Mouse (Mus musculus): ENCODE data around the gene Sptssb. TPM values are rescaled to one million over a fixed set of nuclear protein-coding genes. Genes with fewer than 3 reads are reported as not detected.

Gene Sptssb
- total RNA-seq, 4 experiments from 2014 or later = not detected

- no peak for DNase-seq (ENCODE audit: low spot score)
These were observed 20.3 kb downstream of the Sptssb start for GRCm38 (mm10) chr3:69839485-69839884.

- DNase-seq (ENCODE audit: low spot score) = no peak
These were observed 30.2 kb downstream of the Sptssb start for GRCm38 (mm10) chr3:69829532-69829931.

DNA sequence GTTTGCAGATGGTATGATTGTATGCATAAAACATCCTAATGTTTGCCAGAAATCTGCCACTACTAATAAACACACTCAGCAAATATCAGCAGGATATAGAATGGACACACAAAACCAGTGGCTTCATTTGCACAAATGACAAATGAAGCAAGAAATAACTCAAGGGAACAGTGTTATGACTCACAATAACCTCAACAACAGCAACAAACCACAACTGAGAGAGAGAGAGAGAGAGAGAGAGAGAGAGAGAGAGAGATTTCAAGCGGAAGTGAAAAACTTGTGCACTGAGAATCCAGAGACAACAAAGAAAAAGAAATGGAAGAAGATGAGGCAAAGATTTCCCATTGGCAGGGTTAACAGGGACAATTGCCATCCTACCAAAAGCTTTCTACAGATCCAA is 35.2 kb downstream of the Sptssb start:
- no peak for DNase-seq (ENCODE audit: low spot score)

DNA sequence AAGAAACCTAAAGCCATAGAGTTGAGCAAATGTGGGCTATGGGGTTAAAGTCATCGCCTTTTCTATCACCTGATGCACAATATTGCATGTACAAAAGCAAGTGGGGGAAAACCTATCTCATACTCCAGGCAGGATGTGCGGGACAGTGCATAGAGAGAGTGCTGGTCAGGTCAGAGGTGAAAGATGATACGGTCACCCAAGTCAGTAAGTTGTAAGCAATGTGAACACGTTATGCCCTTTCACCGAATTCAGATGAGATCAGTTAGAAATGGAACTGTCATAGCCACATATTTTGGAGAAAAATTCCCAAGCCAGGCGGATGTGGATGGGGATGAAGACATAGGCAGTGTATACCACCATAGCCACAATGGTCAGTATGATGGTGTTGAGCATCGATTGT is 39.1 kb downstream of the Sptssb start:
- DNase-seq (ENCODE audit: low spot score) = no peak

- no peak for DNase-seq (ENCODE audit: low spot score)
These were observed 39.9 kb downstream of the Sptssb start for GRCm38 (mm10) chr3:69819851-69820200.

DNA sequence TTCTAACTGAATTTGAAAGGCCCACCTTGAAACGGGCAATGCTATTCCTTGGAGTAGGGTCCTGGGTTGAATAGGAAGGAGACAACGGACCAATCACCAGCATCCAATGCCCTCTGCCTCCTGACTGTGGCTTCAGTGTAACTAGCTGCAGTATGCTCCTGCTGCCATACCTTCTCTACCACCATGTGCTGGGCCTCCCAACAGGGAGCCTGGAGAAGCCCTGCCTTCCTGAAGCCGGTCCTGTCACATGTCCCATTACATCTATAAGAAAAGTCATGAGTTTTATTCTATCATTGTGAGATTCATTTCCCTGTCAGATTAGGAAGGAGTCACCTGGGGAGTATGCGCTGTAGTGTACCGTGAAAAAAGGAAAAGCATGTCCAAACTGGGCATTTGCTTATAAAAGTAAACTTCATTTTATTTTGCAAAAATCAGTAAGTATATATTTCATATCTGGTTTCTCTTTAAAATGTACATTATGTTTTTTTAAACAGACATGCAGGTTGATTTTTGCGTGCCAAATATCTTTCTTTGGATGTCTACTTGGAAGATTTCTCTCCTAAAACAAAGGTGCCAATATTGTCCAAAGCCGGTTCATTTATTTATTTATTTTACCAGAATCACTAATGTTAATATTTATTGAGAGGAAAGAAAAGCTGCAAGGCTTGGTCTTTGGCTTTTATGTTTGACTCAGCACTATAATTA is 40.4 kb downstream of the Sptssb start:
- no peak for DNase-seq (ENCODE audit: low spot score)

DNA sequence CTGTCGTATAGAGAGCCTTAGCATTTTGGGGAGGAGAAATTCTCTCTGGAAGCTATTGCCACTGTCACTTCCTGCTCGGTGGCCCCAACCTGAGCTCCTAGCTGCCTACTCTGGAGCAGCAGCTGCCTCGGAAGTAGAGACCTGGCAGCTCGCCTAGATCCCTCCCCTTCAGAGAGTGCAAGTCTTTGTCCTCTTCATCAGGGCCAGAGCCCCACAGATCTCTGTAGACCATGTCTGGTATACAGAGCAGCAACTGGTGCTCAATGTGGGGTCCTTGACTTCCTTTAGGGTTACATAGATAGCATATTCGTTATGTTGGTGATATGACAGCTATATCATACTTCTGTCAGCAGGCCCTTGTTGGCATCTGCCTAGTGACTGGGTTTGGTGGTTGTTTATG is 41.3 kb downstream of the Sptssb start:
- no peak for DNase-seq (ENCODE audit: low spot score)

DNA sequence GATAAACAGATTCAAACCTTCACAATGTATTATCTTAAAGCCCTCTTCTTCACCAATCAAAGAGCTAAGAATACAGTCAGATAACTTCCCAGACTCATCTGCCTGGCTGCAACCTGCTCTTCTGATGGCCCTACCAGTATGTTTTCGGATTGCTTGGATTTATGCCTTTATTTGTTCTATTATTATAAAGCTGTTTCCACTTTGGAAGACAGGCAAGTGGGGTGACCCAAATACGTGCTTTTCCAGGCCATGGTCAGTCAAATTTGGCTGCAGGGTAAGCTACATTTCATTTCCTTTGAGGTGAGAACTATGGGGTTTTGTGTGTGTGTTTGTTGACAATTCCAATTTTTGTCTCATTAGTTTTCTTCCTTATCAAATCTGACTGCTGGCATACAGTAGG is 43.2 kb downstream of the Sptssb start:
- no peak for DNase-seq (ENCODE audit: low spot score)

DNA sequence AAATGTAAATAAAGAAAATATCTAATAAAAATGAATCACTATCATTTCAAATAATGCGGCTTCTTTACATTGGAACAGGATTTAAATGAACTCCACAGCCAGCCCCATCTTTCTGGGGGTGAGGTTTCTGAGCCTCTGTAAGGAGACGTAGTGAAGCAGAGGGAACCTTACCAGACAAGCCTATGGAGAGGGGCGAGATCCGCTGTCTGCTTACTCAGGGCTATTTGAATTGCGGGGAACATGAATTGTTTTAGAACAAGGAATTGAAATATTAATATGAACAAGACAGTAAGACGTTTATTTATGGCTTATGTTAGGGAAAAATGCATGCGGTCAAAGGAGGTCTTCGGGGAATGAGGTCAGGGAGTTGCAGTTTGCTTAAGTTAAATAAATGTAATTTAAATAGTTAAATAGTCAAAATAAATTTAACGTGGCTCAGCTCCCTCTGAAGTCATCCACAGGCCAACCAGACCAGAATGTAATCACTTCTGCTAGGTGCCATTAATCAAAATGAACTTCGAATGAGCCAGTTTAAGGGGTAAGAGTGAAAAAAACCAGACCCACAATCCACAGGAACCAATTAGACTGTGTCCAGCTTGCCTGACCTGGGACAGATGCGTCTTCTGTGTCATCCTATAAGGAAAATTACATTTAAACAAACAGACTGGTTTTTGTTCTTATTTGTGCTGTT is 46.6 kb downstream of the Sptssb start:
- DNase-seq (ENCODE audit: low spot score) = no peak

GRCm38 (mm10) chr3:69812442-69812841 is 47.3 kb downstream of the Sptssb start:
- no peak for DNase-seq (ENCODE audit: low spot score)

GRCm38 (mm10) chr3:69808479-69808878 is 51.3 kb downstream of the Sptssb start:
- no peak for DNase-seq (ENCODE audit: low spot score)

GRCm38 (mm10) chr3:69803137-69803536 is 56.6 kb downstream of the Sptssb start:
- no peak for DNase-seq (ENCODE audit: low spot score)

DNA sequence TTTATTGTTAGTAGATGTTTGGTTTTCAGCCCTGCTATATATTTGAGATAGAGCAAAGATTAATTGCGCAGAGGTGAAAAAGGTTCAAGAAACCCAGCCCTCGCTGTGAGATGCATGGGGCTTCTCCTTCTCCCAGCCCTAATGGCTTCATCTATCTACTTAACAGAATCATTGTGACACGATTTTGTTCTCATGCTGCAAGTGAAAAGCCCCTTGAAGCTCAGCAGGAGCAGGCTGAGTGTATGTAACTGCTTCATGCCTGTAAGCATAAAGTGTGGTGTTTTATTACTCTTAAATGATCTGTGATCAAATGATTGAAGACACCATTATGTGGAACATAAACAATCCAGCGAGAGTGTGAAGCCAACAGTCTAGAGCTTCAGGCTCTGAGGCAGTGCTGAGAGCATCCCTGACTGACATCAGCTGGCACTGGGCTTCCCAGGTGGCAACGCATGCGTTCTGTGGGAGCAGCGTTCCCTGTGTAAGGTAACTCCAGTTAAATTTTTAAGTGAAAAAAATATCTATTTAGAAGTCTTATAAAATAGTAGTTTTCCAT is 58.8 kb downstream of the Sptssb start:
- DNase-seq (ENCODE audit: low spot score) = no peak

- no peak for DNase-seq (ENCODE audit: low spot score)
These were observed 60.6 kb downstream of the Sptssb start for GRCm38 (mm10) chr3:69799096-69799495.

- no peak for DNase-seq (ENCODE audit: low spot score)
These were observed 61.8 kb downstream of the Sptssb start for GRCm38 (mm10) chr3:69797969-69798368.

GRCm38 (mm10) chr3:69797533-69797932 is 62.2 kb downstream of the Sptssb start:
- no peak for DNase-seq (ENCODE audit: low spot score)

DNA sequence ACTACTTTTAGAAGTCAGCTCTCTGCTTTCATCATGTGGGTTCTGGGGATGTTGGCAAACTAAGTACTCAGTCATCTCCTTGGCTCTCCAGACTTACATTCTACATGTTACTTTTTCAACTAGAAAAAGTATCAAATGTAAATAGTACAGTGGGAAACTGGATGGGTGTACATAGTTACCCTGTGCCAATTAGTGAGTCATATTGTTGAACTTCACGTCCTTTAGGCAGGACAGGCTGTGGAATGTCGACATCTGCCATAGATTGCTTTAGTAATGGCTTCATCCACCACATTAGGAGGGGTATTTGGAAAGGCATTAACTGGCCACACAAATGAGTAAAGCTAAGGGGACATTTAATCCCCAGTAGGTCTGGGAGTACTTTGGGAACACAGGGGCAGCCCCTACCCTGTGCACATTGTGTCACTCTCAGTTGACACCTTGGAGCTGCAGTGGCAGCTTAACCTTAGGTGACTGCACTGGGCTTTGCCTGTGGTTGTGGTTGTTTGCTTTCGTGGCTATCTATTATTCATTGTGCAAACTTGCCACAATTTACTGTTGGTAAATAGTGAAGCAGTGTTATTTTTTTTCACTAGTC is 66.8 kb downstream of the Sptssb start:
- DNase-seq (ENCODE audit: low spot score) = no peak

DNA sequence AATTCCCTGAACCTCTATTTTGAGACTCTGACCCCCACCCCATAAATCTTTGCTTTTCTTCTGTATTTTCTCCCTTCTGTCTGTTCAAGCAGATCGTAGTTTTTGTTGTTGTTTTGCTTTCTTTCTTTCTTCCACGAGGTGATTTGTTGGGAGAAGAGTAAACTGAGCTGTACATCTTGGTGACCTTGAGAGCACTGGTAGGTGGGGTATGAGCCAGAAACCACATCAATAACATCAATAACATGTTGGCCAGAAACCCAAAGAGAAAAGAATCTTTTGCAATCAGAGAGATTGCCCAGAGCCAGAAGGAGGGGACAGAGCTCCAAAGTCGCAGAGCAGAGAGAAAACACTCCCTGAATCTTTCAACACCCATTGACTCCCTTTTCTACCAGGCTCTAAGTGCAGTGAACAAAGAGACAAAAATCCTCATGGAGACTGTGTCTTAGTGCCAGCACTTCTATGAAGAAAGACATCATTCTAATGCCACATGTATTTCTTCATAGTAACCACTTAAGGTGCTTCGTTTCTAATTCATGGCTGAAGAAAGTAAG is 80.4 kb downstream of the Sptssb start:
- no peak for DNase-seq (ENCODE audit: low spot score)

DNA sequence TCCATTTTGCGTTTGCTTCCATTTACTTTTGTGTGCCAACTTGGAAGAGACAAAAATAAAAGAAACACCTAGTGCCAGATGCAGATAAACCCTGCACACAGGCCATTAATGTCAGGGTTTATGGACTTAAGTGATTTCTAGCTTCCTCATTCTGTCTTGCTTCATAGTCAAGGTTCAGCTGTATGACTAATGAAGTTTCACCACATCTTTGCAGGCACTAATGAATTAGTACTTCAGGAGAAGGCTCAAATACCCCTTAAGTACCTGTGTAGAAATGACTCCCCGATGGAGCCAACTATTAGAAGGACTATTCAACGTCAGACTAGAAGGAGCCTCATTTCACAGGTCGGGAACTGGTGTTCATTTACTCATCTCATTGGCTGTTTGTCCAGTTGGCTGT is 86.4 kb downstream of the Sptssb start:
- no peak for DNase-seq (ENCODE audit: low spot score)
